Mouse (Mus musculus) embryo, embryonic 10 days (tissue): Measurements from ENCODE around the gene Hmcn1.

Source experiments
- DNase-seq: peaks from one replicate; pipeline ENCODE4 v3.0.0-alpha.2; 2015; ENCODE audit warnings: low spot score

Hmcn1 gene

GRCm38 (mm10) chr1:150535770-150536534 lies 457.3 kb downstream of the Hmcn1 start:
- DNase-seq: peak; percentile 73

- DNase-seq: no peak
Measured at GRCm38 (mm10) chr1:150534587-150534986, 458.6 kb downstream of the Hmcn1 start.

DNA sequence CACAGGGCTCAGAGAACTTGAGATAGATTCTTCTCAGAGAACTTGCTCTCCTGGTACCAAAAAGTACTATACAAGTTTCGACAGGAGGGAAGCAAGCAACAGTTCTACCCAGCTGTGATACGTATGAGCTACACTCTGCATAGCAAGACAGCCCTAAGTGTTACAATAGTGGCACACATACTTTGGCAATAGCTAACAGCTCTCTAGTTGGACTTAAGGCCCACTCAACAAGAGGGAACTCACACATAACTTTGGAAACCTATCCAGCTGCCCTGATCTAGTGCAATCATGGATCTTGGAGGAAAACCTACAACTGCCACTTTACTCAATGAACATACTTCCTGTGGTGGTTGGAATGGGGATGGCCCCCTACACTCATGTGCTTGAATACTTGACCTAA lies 480.2 kb downstream of the Hmcn1 start:
- no peak for DNase-seq
